Comparison of ENCODE assay signal across 8 mouse cellular contexts in the genomic region with DNA sequence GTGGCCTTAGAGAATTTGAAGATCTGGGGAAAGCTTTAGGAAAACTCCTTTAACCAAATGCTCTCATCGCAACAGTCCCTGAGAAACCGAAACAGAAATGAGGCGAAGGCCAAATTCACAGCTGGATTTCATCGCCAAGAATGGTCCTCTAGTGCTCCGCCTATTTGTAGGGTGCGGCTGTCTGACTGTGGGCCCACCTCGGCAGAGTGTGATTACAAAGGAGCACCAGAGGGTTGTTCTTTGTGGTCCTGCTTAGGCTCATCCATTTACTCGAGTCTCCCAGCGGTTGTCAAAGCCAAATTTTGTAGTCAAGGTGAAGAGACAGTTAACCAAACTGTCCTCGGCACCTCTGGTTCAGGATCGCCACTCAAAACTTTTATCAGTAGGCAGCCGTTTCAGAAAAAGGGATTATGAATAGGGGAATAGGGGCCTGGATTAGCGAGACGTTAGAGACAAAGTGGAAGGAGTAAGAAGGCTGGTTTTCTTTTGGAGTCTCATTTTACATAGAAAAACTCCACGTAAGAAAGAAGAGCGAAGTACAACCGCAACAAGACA. TPM values are rescaled to one million over a fixed set of nuclear protein-coding genes. Genes with fewer than 3 reads are reported as not detected.
DNase-seq lines count a peak whose midpoint lies in the region; ATAC-seq and TF ChIP-seq lines count a peak whose summit lies in the region.

No protein-coding gene starts in this region.

- H3K9ac ChIP-seq in liver, postnatal 0 days (replicated peaks), result peak overlapping the region; percentile 71; the same call in 1 of the 2 replicates
- H3K9ac ChIP-seq in stomach, embryonic 16.5 days (ENCODE audit: low read length), result no peak overlapping the region

- peak overlapping the region; percentile 98 for H3K4me3 ChIP-seq in megakaryocyte, embryonic 14.5 days (replicated peaks)
- H3K4me3 ChIP-seq in liver, postnatal 0 days (ENCODE audit: low read depth, low read length), result peak overlapping the region; percentile 92; the same call in 1 of the 2 replicates
- H3K4me3 ChIP-seq in stomach, embryonic 16.5 days (replicated peaks; ENCODE audit: low read length), result peak overlapping the region; percentile 87

- ATAC-seq in megakaryocyte, adult 5-6 weeks (ENCODE audit: poor library complexity, severe bottlenecking), result no peak
- no peak for ATAC-seq in liver, postnatal 0 days
- ATAC-seq in stomach, embryonic 16.5 days (ENCODE audit: insufficient read depth, low FRiP score), result no peak
- no peak for ATAC-seq in frontal cortex, adult (ENCODE audit: low TSS enrichment)

- 18% methylated on average over 17 of the region's 17 CpGs for WGBS in liver, postnatal 0 days (ENCODE audit: insufficient replicate concordance)
- 10% methylated on average over 17 of the region's 17 CpGs for WGBS in stomach, embryonic 16.5 days

- intact Hi-C loops in left cerebral cortex, postnatal 4 days (cut with DNase I), result loop anchor here (10.0 kb wide), 2 partner anchors 348 to 578 kb away; no protein-coding TSS in a partner anchor

- DNase-seq in heart, adult 11 months, result peak; percentile 98
- DNase-seq in kidney, adult 11 months, result peak; percentile 36
- no peak for DNase-seq in liver, postnatal 0 days
- no peak for DNase-seq in left cerebral cortex, postnatal 4 days

- no peaks in the 10 kb centered on the region for H3K9me3 ChIP-seq in megakaryocyte, embryonic 14.5 days
- H3K9me3 ChIP-seq in liver, postnatal 0 days (ENCODE audit: low read length), result no peaks in the 10 kb centered on the region
- H3K9me3 ChIP-seq in stomach, embryonic 16.5 days (replicated peaks; ENCODE audit: control insufficient read depth, low read length), result no peaks in the 10 kb centered on the region

- TF ChIP-seq CTCF in liver, postnatal 0 days (IDR thresholded peaks at IDR 0.05; ENCODE audit: low read depth), result no peak

- no peaks in the 10 kb centered on the region for H3K36me3 ChIP-seq in megakaryocyte, embryonic 14.5 days (replicated peaks; ENCODE audit: low read length)
- no peaks in the 10 kb centered on the region for H3K36me3 ChIP-seq in liver, postnatal 0 days (replicated peaks; ENCODE audit: insufficient read depth, low read length)
- no peaks in the 10 kb centered on the region for H3K36me3 ChIP-seq in stomach, embryonic 16.5 days (ENCODE audit: control insufficient read depth, insufficient read depth, low read length)

- H3K27me3 ChIP-seq in megakaryocyte, embryonic 14.5 days (replicated peaks), result peaks cover 21% of the 10 kb centered on the region
- peaks cover 18% of the 10 kb centered on the region for H3K27me3 ChIP-seq in liver, postnatal 0 days (ENCODE audit: insufficient read depth, low read length)
- H3K27me3 ChIP-seq in stomach, embryonic 16.5 days (ENCODE audit: control insufficient read depth, insufficient read depth, low read length), result no peaks in the 10 kb centered on the region

- H3K27ac ChIP-seq in liver, postnatal 0 days (ENCODE audit: low read depth), result no peak overlapping the region
- H3K27ac ChIP-seq in stomach, embryonic 16.5 days (ENCODE audit: low read length), result no peak overlapping the region

- peak overlapping the region; percentile 98 for H3K4me2 ChIP-seq in liver, postnatal 0 days (ENCODE audit: low read depth, low read length)
- peak overlapping the region; percentile 98 for H3K4me2 ChIP-seq in stomach, embryonic 16.5 days (ENCODE audit: low read depth, low read length)

- peaks cover 40% of the 10 kb centered on the region for H3K4me1 ChIP-seq in megakaryocyte, embryonic 14.5 days
- H3K4me1 ChIP-seq in liver, postnatal 0 days (ENCODE audit: insufficient read depth), result peaks cover 9% of the 10 kb centered on the region
- H3K4me1 ChIP-seq in stomach, embryonic 16.5 days (ENCODE audit: control insufficient read depth, insufficient read depth, low read length), result peaks cover 10% of the 10 kb centered on the region

- TF ChIP-seq EP300 in liver, postnatal 0 days (IDR thresholded peaks at IDR 0.05; ENCODE audit: low read depth), result no peak

RNA-seq across cellular contexts. Expression of a gene that starts 1.5 kb away (rescaled TPM):
- 1.1 and 1.9 TPM in 2 replicates for polyA plus RNA-seq in megakaryocyte, embryonic 14.5 days (2012; ENCODE audit: insufficient read depth, low replicate concordance)
- total RNA-seq in megakaryocyte, adult 5-6 weeks (2015), result 8.8 and 10.0 TPM in 2 replicates
- 1.6 and 2.4 TPM in 2 replicates for total RNA-seq in megakaryocyte, adult 5-6 weeks (2017)
- 3.5 and 3.7 TPM in 2 replicates for polyA plus RNA-seq in liver, postnatal 0 days (2015; fragmentation: Nextera tagmentation; extraction: Ambion mirVana)
- 4.4 and 5.1 TPM in 2 replicates for polyA plus RNA-seq in stomach, embryonic 16.5 days (2015; fragmentation: Nextera tagmentation; extraction: Ambion mirVana)
- total RNA-seq in left cerebral cortex, postnatal 4 days (2021), result 10 to 100 TPM; 14.6 to 15.1 TPM

Comparison
In these comparisons a context has a peak if more than half of its experiments do, and no peak if none do; other contexts are left out.
1. DNase-seq: peak in heart, adult 11 months (single experiment) and kidney, adult 11 months (single experiment); none in liver, postnatal 0 days (single experiment) and left cerebral cortex, postnatal 4 days (single experiment).
2. Peak in every context shown above with its lines, with median percentiles within 50 percentile points of each other: H3K4me3 ChIP-seq.